Mouse (Mus musculus) kidney, adult 11 months (tissue): Measurements from ENCODE around the gene Cd93.

ENCODE experiments used
- DNase-seq: peaks from one replicate; pipeline ENCODE4 v3.0.0; 2022

Cd93 gene

GRCm38 (mm10) chr2:148441421-148441820 is 1.9 kb downstream of the Cd93 start:
- no peak for DNase-seq

DNA sequence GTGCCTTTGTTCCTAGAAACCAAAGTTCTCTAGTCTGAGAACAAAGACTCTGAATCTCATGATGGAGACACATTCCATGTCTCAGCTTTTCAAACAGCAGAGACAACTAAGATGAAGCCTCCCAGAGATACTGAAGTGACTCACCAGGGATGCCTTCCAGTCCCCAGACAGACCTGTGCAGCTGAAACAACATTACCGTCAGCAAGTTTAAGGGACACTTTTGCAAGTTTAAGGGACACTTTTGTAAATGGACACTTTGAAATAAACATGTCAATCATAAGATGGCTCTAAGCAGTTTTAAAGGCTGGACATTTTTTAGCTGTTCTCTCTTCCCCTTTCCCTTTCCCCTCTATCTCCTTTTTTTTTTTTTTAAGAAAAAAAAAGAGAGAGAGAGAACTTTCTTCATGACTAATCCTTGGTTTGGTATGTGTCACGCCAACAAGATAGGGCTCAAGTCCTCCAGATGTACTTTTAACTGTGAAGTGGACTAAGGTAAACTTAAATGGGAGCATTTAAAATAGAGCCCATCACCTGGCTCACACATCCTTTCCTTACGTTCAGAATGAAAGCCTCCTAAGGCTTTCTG is 3.6 kb downstream of the Cd93 start:
- DNase-seq: no peak

DNA sequence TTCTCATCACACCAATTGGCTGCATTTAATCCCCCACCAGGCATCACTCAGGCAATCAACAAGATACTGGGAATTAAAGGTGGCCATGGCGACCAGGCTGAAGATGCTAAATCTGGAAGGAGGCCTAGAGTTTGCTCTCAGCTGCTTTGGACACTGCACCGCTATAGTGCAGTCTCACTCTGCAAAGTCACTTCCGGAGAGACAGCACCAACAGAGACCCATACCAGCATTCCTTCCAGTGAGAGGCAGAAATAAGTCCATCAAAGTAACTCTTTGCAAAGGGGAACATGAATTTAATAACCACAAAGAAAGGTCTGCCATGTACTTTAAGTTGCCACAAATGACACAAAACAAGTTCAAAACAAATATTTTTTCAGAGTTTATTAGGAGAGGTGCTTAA is 7.1 kb downstream of the Cd93 start:
- no peak for DNase-seq

DNA sequence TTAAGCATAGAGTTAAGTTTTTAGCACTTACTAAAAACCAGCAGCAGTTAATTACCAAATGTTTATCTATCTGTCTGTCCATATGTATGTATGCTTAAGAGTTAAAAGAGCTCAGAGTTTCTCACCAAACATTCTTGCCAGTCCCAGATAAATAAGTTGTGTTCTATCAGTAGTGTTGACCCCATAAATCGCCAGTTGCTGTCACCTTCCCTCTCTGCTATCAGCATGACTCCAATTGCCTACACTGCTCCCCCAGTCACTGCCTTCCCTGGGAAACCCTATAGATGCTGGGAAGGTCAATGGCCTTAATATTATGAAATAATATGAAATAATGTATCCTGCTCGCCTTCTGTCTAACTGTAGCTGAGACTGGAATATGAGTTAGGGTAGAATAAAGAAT is 11.0 kb downstream of the Cd93 start:
- DNase-seq: no peak

GRCm38 (mm10) chr2:148430941-148431340 is 12.4 kb downstream of the Cd93 start:
- DNase-seq: no peak

DNA sequence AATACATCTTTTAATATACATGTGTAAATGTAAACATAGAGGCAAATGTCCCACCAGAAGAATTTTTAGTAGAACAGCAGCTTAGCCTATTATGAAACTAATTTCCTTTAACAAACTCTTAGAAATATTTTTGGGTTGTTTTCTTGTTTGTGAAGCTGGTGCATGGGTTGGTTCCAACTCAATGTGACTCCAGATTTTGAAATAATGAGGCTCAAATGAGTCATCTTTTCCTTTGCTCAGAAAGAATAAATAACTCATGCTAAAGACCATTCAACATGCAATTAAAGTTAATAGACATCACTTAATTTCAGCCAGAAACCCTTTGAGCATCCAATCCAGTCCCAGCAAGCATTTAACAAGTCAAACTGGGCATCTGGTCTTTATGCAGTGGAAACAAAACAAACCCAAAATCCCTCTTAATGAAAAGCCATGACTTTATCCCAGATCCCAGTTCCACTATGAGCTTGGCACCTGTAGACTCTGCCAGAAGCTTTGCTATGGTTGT is 14.3 kb downstream of the Cd93 start:
- DNase-seq: no peak

- no peak for DNase-seq
These were observed 14.8 kb downstream of the Cd93 start for GRCm38 (mm10) chr2:148428523-148428922.

DNA sequence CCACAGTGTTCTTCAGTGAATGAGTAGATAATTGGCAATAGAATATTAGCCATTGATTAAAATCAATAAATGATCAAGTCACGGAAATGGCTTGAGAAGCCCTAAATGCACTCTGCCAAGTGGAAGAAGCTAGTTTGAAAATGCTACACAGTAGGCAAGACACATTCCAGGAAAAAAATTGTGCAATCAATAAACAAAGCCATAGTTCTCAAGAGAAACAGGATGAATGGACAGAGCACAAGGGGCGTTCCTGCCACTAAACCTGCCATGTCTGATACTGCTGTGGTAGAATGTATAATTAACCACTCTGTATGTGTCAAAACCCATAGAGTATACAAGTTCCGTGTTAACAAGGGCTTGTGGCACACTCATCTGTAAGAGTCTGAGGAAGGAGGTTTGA is 15.8 kb downstream of the Cd93 start:
- DNase-seq: no peak

GRCm38 (mm10) chr2:148425709-148426382 is 17.5 kb downstream of the Cd93 start:
- DNase-seq: no peak

- DNase-seq: no peak
These were observed 21.7 kb downstream of the Cd93 start for GRCm38 (mm10) chr2:148421706-148422105.

GRCm38 (mm10) chr2:148421112-148421511 is 22.3 kb downstream of the Cd93 start:
- no peak for DNase-seq

GRCm38 (mm10) chr2:148419776-148420175 is 23.6 kb downstream of the Cd93 start:
- no peak for DNase-seq

- no peak for DNase-seq
These were observed 24.2 kb downstream of the Cd93 start for GRCm38 (mm10) chr2:148419151-148419550.

GRCm38 (mm10) chr2:148409821-148410220 is 33.5 kb downstream of the Cd93 start:
- no peak for DNase-seq

DNA sequence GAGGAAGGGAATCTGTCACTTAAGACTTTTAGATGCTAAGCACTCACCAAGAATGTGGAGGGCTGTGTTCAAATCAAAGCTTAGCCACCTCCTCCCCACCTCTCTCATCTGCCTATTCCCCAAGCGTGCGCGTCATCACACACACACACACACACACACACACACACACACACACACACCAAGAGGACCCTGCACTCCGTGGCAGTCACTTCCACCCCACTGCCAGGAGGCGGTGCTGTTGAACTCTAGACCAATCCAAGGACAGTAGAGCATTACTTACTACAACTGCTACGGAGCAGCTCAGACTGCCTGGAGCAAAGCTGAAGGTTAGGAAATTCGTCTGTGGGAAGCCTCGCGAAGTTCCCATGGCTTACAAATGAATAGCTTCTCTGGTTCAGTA is 34.2 kb downstream of the Cd93 start:
- peak; percentile 77 for DNase-seq

DNA sequence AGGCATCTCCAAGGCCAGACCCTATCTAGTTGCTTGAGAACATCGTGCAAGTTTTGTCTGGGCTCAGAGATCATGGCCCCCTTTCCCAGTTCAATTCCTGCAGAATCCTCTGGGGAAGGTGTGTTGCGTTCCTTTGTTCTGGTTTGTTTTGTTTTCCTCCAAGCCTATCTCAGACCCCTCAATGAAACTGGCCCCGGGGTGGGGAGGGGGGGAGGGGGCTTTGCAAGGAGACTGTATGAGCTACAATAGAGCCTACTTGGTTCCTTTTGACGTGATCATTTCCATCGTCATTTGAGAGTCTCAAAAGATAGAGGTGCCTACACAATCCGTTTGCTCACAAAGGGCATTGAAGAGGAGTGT is 34.6 kb downstream of the Cd93 start:
- DNase-seq: no peak

DNA sequence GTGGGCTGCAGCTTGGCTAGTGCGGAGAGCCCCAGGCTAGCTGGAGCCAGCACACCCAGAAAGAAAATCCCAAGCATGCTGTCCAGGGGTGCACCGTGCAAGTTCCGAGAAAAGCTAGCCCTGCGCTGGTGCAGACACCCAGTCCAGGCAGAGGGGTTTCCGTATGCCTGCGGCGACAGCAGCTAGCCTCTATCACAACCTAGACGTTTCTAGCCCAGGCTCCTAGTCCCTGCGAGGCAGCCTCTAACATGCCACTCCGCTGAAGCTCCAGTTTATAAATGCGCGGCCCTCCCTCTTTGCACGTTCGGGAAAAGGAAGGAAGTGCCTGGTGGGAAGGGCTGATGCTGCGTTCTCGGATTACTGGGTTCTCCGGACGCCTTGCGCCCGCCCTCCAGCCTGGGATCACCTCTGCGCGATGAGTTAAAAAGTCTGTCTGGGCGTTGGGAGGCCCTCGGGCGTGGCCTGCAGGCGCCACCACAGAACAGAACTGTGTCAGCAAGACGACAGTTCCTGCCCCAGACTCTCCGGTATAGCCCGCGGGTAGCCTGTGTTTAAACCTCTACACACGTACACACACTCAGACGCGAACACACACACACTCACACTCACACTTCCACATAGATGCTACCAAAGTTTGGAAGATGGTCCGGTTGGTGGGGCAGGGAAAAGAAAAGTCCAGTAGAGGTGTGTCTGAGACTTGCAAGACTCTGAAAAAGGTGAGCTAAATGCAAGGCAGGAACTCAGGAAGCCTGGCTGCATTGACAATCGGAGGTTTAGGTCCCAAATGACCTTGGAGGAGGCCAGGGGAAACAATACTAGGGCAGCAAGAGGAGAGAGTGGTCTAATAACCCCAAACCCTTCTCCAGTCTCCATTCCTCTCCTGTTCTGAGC is 35.2 kb downstream of the Cd93 start, which contains the start of gene Thbd:
TSS of gene Thbd (minus strand) at position 319 of the 891 bp plus-strand sequence.
- peak; percentile 78 for DNase-seq

- peak; percentile 30 for DNase-seq
These were observed 36.1 kb downstream of the Cd93 start for GRCm38 (mm10) chr2:148406971-148407869.

GRCm38 (mm10) chr2:148406160-148406970 is 37.0 kb downstream of the Cd93 start:
- DNase-seq: peak; percentile 25

GRCm38 (mm10) chr2:148404906-148405305 is 38.5 kb downstream of the Cd93 start:
- DNase-seq: no peak

DNA sequence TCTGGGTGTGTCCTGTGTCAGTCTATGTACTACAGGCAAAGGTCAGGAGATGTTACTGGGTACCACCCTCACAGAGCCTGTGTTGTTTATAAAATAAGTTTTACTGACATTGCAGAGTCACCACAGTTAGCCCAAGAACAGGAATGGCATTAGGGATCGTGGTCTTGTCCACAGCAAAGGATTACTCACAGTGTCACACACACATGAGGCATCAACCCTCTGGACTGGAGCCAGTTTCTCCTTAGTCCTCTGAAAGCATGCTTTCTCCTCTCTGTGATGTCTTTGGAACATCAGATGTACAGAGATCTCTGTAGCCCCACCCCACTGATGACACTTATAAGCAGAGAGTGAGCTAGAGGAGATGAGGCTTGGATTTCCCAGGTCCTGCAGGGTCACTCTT is 41.1 kb downstream of the Cd93 start:
- DNase-seq: no peak
